Mouse (Mus musculus): ENCODE results near the gene Ankfn1.
A peak's percentile ranks its signal among the peaks of the same experiment; 100 is the strongest.

Gene Ankfn1

GRCm38 (mm10) chr11:89777431-89777830 is at the start of gene Ankfn1:
Gene Ankfn1, minus strand, starts transcription at chr11:89777653.
- DNase-seq (ENCODE audit: low spot score): no peak

DNA sequence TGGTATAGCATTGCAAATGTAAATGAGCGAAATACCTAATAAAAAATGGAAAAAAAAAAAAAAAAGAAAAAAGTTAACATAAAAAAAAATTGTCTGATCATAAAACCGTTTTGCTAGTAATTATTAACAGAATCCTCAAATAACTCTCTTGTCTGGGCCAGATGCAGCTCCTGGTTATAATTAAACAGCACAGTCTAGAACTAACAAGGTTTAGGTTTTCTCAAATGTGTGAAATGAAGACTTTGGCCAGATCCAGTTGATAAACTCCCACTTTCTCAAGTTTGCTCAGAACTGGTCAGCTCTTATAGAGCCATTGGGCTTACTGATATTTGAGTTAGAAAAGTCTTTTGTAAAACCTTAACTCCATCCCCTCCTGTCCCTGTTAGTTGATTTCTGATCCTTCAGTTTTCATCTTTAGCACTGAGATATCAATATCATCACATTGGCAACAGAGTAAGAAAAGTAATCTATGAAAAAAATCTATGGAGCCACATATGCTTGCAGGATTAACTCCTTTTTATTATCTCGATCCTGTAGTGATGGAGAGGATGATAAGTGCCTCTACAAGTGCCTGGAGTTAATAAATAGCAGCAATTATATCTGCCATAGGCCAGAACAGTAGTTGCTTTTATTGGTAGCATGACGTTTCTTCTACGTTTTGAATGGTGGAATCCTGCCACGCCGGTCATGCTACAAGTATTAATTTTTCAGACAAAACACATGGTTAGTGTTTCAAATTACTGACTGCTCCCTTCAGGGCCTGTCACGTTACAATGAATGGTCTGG is 46.4 kb upstream of the Ankfn1 start:
- DNase-seq (ENCODE audit: low spot score): no peak

- DNase-seq (ENCODE audit: low spot score): no peak
Measured at GRCm38 (mm10) chr11:89818594-89818993, 41.1 kb upstream of the Ankfn1 start.

DNA sequence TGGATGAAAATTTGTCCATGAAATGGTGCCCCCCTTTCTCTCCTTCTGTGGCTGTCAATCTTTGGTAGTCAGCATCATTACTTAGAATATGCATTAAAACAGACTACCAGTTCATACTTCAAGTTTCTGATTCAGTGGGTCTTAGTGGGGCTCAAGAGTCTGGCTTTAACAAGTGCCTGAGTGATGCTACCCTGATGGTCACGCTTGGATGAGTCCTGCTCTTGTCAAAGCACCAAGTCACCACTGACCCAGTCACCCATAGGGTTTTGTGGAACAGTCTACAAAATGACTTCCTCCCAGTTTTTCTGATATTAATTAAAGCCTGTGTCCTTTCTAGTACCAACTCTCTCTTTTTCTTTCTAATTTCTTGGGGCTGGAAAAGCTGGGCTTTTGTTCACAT is 34.0 kb upstream of the Ankfn1 start:
- no peak for DNase-seq (ENCODE audit: low spot score)

DNA sequence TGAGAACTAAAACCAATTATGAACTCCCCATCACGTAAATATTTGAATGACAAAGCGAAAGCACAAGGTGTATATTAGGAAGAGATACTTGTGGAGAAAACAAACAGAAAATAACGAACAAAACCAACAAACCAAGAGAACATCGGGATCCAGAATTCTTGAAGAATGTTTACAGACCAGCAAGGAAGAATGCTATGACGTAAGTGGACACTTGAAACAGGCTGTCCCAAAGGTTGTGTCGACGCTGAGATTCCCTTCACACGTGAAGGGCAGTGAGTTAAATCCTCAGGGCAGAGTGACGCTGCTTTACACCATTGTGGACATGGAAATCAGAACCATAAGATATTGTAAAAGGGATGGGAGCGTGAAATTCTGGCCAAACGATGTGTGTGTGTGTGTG is 30.5 kb upstream of the Ankfn1 start:
- DNase-seq (ENCODE audit: low spot score): no peak

DNA sequence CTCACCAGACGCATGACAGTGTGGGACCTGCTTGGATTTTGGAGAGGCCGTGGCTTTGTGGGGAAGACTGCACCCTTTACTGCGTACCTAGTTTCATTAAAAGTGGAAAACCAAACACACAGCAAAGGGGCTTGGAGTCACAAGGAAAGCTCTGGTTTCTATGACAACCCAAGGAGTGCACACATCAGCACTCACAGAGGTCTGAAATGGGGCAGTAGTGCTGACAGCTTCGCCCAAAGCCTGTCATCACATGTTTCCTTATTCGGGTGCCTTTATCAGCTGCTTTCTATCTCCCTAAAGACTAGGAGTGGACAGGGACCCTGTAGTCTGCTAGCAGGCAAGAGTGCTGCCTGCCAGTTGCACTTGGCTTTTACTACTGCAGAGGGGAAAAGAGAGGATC is 27.4 kb upstream of the Ankfn1 start:
- DNase-seq (ENCODE audit: low spot score): no peak

GRCm38 (mm10) chr11:89803974-89804373 is 26.5 kb upstream of the Ankfn1 start:
- no peak for DNase-seq (ENCODE audit: low spot score)

GRCm38 (mm10) chr11:89792709-89793108 is 15.3 kb upstream of the Ankfn1 start:
- DNase-seq (ENCODE audit: low spot score): no peak

DNA sequence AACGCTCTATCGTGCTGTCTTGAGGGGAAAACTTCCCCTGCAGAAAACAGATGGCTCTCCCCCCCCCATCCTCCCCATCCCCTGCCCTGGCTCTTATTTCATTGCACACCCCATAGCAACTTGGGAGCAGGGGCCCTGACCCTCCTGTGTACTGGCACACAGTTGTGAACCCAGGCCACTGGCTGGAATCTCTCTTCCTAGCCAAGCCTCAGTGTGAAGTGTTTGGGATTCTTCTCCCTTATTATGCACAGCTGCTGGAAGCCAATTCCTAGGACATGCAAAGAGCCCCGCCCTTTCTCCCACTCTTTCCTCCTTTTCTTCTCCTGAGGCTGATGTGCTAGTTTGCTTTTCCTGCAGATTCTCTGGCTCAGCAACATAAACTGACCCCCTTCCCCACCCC is 1.4 kb downstream of the Ankfn1 start:
- no peak for DNase-seq (ENCODE audit: low spot score)

DNA sequence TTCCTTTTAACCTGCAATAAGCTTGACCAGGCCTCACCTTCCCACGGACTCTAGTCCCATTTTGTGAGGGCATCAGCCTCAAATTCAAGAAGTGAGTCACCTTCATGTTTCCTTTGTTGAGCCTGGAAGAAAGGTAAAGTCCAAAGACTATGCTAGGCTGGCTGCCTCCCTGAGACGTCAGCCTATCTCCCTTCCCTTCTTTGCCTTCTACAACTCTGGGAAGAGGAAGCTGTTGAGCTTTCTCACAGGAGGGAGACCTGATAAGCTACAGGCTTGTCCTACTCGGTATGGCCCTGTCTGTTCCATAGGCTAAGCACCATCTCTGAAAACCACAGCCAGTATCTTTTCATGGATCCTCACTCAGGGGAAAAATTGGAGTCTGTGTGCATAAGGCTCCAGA is 2.5 kb downstream of the Ankfn1 start:
- no peak for DNase-seq (ENCODE audit: low spot score)

GRCm38 (mm10) chr11:89772941-89773340 is 4.5 kb downstream of the Ankfn1 start:
- no peak for DNase-seq (ENCODE audit: low spot score)

DNA sequence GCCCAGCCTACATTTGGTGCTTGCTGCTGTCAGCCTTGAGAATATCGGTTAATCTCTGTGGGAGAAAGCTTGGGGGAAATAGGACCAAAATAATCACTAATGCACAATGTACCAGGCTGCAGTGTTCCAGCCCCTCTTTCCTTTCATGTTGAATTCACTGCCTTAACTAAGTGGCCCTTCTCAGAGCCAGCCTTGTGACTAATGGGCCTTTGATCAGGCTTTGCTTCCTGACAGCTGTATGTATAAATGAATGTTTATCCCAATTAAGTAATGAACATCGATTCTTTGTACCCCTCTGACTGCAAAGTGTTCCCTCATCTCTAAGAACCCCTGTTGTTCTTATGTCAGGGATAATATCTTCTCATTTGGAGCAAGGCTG is 11.7 kb downstream of the Ankfn1 start:
- no peak for DNase-seq (ENCODE audit: low spot score)

DNA sequence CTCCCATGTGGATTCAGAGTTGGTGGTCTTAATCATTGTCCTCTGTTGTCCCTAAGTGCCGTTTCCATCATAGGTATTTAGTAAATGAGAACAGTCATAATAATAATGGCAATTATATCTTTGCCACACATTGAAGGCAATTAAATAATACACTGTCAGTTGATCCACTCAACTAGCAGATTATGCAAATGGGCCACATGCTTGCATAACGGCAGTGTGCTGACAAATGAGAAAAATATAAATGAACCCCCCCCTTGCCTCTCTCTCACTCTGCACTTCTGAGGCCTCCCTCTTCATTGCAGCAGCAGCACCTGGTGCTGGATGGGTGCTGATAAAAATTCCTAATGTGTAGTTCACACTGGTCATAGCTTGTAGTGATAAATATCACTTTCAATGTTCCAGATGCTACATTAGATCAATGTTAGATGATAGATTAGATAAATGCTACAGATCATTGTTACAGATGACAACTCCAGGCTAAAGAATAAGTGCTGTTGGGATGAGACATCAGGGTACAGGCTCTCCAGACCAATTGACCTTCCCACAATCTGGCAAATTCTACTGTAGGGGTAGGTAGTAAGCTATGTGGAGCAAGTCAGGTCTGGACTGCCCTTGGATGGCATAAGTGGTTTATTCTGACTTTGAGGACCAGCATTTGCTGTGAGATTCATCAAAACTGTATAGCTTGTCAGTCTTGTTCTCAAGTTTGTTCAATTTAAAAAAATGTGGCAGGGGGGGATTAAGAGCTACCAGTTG is 12.3 kb downstream of the Ankfn1 start:
- DNase-seq (ENCODE audit: low spot score): no peak

DNA sequence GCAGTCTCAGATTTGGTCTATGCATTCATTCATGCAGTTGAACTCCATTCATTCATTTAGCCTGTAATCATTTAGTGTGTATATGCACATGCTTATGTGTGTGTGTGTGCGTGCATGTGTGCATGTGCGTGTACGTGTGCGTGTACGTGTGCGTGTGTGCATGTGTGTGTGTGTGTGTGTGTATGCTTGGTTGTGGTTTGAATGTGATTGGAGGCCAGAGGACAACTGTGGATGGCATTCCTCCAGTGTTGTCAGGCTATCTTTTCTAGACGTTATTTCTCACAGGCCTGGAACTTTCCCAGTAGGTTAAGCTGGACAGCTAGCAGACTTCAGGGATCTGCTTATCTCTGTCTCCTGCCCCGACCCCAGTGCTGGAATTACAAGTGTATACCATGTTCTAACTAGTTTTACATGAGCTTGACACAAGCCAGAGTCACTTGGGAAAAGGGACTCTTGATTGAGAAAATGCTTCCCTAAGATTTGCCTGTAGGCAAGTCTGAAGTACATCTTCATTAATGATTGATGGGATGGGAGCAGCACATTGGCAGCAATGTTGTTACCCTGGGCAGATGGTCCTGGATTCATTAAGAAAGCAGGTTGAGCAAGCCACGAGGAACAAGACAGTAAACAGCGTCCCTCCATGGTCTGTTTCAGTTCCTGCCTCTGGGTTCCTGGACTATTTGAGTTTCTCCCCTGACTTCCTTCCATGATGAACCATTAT is 43.3 kb downstream of the Ankfn1 start:
- no peak for DNase-seq (ENCODE audit: low spot score)

DNA sequence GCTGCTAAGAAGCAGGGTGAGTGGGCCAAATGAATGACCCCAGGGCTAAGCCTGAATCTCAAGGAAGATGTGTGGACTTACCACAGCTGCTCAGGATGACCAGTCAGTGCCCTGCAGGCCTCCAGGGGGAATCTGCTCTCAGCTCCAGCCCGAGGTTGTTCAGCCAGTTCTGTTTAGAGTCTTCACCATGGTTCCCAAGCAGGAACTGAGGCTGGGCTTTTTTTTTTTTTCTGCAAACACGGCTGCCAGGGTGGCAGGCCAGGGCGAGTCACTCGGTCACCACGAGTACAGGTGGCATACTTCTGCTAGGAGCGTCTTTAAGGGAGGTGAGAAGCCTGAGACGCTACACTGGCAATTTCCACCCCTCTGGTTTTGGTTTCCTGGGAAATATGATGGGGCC is 43.9 kb downstream of the Ankfn1 start:
- DNase-seq (ENCODE audit: low spot score): no peak

DNA sequence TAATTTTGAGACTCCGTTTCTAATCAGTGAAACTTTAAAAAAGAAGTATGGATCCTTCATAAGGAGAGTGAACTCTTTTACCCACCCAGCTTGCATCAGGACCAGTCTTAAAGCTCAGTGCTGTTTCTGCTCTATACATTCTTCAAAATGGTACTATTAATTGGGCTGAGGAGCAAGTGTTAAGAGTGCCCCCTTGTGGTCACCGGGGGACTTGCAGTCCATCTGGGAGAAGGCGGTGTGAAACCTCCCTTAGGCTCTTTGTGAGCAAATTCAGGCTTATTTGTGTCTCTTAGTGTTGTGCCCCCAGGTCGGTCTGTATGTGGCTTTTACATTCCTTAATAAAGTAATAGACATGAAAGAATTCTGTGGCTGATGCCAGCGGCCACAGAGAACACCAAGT is 56.6 kb downstream of the Ankfn1 start:
- peak; percentile 85 for DNase-seq (ENCODE audit: low spot score)

DNA sequence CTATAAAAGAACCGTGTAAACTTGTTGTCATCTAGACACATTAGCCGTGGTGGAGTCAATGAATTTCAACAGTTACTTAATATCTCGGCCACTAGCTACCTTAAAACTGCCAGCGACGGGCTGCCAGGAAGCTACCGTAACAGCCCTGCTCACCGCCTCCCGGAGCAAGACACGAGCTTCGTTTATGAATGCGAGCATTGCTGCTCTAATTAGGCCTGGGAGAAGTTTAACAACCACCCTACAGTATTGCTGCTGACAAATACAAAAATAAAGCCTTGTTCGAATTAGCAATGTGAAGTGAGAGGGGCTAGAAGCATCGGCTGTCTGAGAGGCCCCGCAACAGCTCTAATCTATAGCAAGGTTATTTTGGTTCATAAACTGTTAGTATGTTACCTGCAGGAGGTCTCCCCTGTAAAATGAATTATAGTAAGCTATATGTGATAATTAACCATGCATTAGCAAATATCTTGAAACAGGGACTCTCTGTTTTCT is 58.9 kb downstream of the Ankfn1 start:
- no peak for DNase-seq (ENCODE audit: low spot score)

DNA sequence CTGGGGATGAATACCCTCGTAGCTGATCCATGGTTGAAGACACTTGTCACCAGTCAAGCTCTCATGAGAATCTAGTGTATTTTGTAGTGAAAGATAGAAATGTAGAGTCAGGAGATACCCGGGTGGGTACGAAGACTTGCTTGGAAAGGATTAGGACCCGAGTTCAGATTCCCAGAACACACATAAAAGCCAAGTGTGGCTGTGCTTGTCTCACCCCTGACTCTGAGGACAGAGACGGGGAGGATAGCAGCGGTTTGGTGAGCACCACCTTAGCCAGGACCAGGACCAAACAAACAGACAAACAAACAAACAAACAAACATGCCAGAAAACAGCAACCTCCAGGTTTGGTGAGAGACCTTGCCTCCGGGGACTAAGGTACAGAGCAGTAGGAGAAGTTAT is 61.1 kb downstream of the Ankfn1 start:
- DNase-seq (ENCODE audit: low spot score): no peak

DNA sequence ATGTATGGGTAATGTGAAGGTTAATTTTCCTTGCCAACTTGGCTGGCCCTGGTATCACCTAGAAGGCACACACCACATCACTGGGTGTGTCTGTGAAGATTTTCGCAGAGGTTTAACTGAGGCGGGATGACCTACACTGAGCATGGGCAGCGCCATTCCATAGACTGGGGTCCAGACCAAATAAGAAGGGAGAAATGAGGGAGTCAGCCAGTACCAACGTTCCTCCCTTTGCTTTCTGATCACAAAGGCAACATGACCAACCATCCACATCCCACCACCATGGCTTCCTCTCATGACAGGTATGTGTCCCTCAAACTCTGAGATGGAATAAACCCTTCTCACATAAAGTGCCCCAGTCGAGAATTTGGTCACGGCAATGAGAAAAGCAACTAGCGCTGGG is 68.9 kb downstream of the Ankfn1 start:
- no peak for DNase-seq (ENCODE audit: low spot score)

GRCm38 (mm10) chr11:89696431-89697403 is 80.7 kb downstream of the Ankfn1 start:
- DNase-seq (ENCODE audit: low spot score): no peak

DNA sequence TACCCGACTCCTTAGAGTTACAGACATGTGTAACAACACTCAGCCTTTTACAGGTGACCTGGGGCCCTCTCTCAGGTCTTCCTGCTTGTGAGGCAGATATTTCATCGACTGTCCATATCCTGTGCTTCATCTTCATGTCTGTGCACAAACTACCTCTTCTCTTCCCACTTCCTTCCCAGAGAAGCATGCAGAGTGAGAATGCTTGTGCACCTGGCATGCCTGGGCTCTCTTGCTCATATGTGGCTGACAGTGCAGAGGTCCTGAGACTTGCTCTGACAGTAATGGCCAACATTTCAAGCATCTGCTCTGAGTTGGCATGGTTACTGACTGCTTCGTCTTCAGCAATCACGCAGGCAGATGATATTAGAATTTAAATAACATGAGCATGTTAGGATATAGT is 83.8 kb downstream of the Ankfn1 start:
- no peak for DNase-seq (ENCODE audit: low spot score)

DNA sequence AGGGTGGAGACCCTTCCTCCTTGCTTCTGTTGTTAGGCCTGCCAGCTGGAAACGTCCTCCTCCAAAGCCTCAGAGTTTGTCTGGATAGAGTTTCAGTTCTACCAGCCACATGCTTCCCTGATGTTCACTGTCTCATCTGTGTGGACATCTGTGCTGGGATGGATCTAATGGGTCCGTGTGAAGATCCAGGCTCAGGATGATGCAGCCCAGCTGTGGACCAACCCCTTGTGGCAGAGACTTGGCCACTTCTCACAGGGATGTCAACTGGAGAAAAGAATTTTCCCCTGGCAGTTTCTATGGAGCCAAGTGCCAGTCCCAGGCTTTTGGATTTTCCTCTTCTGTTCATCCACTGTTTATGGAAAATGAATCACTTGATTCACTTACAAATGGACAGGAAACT is 100.5 kb downstream of the Ankfn1 start:
- DNase-seq (ENCODE audit: low spot score): no peak
